Mouse (Mus musculus) intestine, postnatal 0 days (tissue): ENCODE data around the gene Fads1. TPM values are rescaled to one million over a fixed set of nuclear protein-coding genes. Genes with fewer than 3 reads are reported as not detected.

Source experiments
- ATAC-seq: fragments of 200-750 bp; cut with Nextera tagmentation; 2 replicates; pipeline ENCODE4 v1.8.0; 2017; ENCODE audit warnings: mild to moderate bottlenecking, moderate TSS enrichment, moderate library complexity
- H3K27ac ChIP-seq: fragments of 300-500 bp; sonication (generic); 2 replicates; pipeline ENCODE4 v1.5.1; 2014; ENCODE audit warnings: mild to moderate bottlenecking, low read depth, low read length, moderate library complexity
- H3K27me3 ChIP-seq: fragments of 300-500 bp; sonication (generic); replicated peaks from 2 replicates; pipeline ENCODE4 v1.6.1; 2014; ENCODE audit warnings: low read length, mixed read lengths; ENCODE audit not compliant: control insufficient read depth, insufficient read depth
- H3K36me3 ChIP-seq: fragments of 300-500 bp; sonication (generic); 2 replicates; pipeline ENCODE4 v1.6.1; 2014; ENCODE audit warnings: mild to moderate bottlenecking, moderate library complexity; ENCODE audit not compliant: control insufficient read depth, insufficient read depth
- H3K4me1 ChIP-seq: fragments of 300-500 bp; sonication (generic); replicated peaks from 2 replicates; pipeline ENCODE4 v1.6.1; 2014; ENCODE audit warnings: antibody characterized with exemption, low read length, mixed read lengths; ENCODE audit not compliant: control insufficient read depth, insufficient read depth
- H3K4me2 ChIP-seq: fragments of 300-500 bp; sonication (generic); replicated peaks from 2 replicates; pipeline ENCODE4 v1.6.1; 2014; ENCODE audit warnings: low read depth, mild to moderate bottlenecking, moderate library complexity
- H3K4me3 ChIP-seq: fragments of 300-500 bp; sonication (generic); 2 replicates; pipeline ENCODE4 v1.5.1; 2014; ENCODE audit warnings: low read depth, low read length
- H3K9ac ChIP-seq: fragments of 300-500 bp; sonication (generic); 2 replicates; pipeline ENCODE4 v1.6.1; 2014; ENCODE audit warnings: mild to moderate bottlenecking, low read depth, low read length
- H3K9me3 ChIP-seq: fragments of 300-500 bp; sonication (generic); 2 replicates; pipeline ENCODE4 v1.6.1; 2016; ENCODE audit warnings: mixed run types; ENCODE audit not compliant: control insufficient read depth
- CTCF ChIP-seq: sonication (generic); IDR thresholded peaks from 2 replicates; pipeline ENCODE4 v1.5.1; 2016; ENCODE audit warnings: low read depth, mild to moderate bottlenecking, control low read depth, antibody characterized with exemption, moderate library complexity
- WGBS: fragments of 180-500 bp; shearing (Covaris S2); extraction: QIAGEN DNeasy Blood & Tissue Kit; methylation state at CpG from one replicate; pipeline ENCODE4 v1.1.7; 2014; 5-methylcytosine and 5-hydroxymethylcytosine counted together
- polyA plus RNA-seq: library from polyadenylated mRNA; unstranded; fragments of >200 nt; fragmentation: Nextera tagmentation; extraction: Ambion mirVana; gene quantifications from 2 replicates; pipeline ENCODE4 v1.2.1, GENCODE M21; 2015

The Fads1 gene
- polyA plus RNA-seq, 1 experiment from 2014 or later: 26.9 TPM

DNA sequence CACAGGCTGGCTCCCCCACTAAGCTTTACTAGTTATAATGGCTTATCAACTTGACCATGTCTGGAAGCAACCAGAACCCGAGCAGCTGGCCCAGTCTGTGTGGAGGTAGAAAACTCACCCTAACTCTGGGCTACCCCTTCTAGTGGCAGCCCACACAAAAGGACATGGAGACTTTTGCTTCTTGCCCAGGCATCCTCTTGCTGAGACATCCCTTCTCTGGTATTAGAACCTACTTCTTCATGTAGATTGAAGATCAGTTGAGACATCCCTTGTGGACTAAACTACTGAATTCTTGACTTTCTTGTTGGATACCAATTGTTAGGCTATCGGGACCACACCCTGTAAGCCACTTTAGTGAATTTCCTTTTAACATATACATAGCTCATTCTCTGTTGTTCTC, 15.6 kb downstream of the Fads1 start:
- Histone ChIP-seq H3K4me3 (no peak overlapping the region), H3K27me3 (no peaks in the 10 kb centered on the region), H3K36me3 (peaks cover 48% of the 10 kb centered on the region), H3K4me1 (no peaks in the 10 kb centered on the region), H3K4me2 (no peak overlapping the region), H3K9me3 (no peaks in the 10 kb centered on the region), H3K27ac (no peak overlapping the region), H3K9ac (no peak overlapping the region)
- 59% methylated on average over 2 of the region's 2 CpGs for WGBS
- TF ChIP-seq CTCF: no peak
- no peak for ATAC-seq

DNA sequence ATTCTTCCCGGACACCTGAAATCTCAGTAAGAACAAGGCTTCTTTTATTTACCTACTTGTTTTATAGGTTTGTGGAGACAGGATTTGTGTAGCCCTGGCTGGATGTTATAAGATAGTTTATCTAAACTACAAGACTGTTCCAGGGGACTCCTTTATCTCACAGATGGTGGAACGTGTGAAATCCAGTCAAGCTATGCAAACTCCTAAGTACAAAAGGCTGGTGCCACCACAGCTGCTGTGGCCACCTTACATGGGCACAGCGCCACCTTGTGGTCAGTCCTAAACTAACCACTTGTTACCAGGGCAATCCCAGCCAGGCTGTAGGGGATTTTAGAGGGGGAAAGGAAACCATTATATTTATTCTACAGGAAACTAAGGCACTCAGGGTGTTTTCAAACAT, 16.0 kb downstream of the Fads1 start:
- 14% methylated on average over 3 of the region's 3 CpGs for WGBS
- no peak overlapping the region for H3K4me3 ChIP-seq
- no peak overlapping the region for H3K4me2 ChIP-seq
- H3K27ac ChIP-seq: no peak overlapping the region
- H3K4me1 ChIP-seq: no peaks in the 10 kb centered on the region
- peak; percentile 96 for TF ChIP-seq CTCF
- ATAC-seq: no peak; the same call in 1 of the 2 replicates
- H3K27me3 ChIP-seq: no peaks in the 10 kb centered on the region
- H3K9ac ChIP-seq: no peak overlapping the region
- no peaks in the 10 kb centered on the region for H3K9me3 ChIP-seq
- peaks cover 45% of the 10 kb centered on the region for H3K36me3 ChIP-seq

DNA sequence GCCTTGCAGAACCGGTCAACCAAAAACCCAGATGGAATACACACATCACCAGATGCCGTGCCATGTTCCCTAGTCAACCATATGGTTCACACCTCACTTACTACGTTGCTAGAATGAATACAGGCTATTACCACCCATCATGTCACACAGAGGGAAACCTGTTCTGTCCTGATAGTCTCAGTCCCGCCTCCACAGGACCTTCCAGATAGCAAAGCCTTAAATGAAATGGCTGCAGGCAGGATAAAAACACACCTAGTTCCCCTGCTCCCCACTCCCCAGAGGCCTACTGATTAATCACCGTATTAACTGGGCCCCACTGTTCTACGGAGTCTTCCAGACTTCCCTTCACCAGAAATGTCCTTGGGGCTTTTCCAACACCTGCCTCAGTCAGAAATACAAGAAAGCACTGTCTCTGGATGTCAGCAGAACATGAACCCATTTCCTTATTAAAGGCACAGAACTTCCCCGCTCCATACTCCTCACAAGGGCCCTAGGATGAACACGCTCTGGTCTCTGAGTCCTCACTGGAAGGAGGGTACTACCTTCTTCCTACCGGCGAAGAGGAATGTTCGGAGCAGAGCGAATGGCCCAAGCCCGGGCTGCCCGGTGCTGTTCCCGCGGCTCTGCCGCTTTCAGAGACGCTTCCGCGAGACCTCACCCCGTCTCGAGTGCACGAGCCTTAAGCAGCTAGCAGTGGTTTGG, 20.6 kb downstream of the Fads1 start:
- no peaks in the 10 kb centered on the region for H3K9me3 ChIP-seq
- no peaks in the 10 kb centered on the region for H3K27me3 ChIP-seq
- no peak for TF ChIP-seq CTCF
- peak overlapping the region; percentile 72 for H3K9ac ChIP-seq
- H3K4me2 ChIP-seq: peak overlapping the region; percentile 78
- ATAC-seq: no peak; the same call in 1 of the 2 replicates
- H3K36me3 ChIP-seq: peaks cover 29% of the 10 kb centered on the region
- no peaks in the 10 kb centered on the region for H3K4me1 ChIP-seq
- 2% methylated on average over 23 of the region's 23 CpGs for WGBS
- H3K4me3 ChIP-seq: peak overlapping the region; percentile 60
- H3K27ac ChIP-seq: peak overlapping the region; percentile 82

DNA sequence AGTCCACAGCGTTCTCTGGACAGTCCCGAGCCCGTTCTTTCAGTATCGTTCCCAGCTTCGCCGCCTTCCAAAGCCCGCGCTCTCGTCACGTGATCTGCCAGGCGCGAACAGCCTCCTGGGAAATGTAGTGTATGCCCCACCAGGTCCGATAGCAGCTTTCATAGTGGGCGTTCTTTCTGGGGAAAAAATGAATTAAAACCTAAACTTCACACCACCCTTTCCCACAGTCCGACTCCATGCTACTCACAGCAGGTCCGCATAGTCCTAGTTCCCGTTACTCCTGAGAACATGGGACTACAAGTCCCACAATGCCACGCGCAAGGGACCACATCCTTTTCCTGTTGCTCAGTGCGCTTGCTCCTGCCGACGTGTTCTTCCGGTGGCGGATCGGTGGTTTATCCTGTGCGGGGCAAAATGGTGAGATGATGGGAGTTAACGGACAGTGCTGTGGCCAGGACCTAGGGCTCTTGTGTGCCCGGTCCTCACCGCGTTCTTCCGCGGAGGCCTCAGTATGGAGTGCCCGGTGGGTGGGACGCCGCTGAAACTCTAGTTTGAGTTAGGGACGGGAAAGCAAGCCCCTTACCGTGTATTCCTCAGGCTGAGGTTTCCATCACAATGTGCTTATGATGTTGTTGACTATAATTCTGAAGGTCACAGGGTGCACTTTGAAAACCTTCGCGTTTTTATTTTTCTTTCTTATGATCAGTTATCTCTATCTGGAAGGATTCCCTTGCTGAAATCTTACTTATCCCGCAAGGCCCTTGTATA, 21.3 kb downstream of the Fads1 start, which contains the start of the genes Tmem258 and Fen1:
Tmem258 (plus strand) TSS at position 167 of the 768 bp plus-strand sequence.
Fen1 (minus strand) TSS at position 322 of the 768 bp plus-strand sequence.
- no peaks in the 10 kb centered on the region for H3K4me1 ChIP-seq
- H3K27me3 ChIP-seq: no peaks in the 10 kb centered on the region
- peak within 1 kb of the TSS; percentile 72 for H3K9ac ChIP-seq
- peak; percentile 88 for ATAC-seq
- H3K4me3 ChIP-seq: peak within 1 kb of the TSS; percentile 60
- no peaks in the 10 kb centered on the region for H3K9me3 ChIP-seq
- under 1% methylated on average over 40 of the region's 40 CpGs for WGBS
- peaks cover 32% of the 10 kb centered on the region for H3K36me3 ChIP-seq
- peak within 1 kb of the TSS; percentile 78 for H3K4me2 ChIP-seq
- no peak for TF ChIP-seq CTCF
- H3K27ac ChIP-seq: peak within 1 kb of the TSS; percentile 82

DNA sequence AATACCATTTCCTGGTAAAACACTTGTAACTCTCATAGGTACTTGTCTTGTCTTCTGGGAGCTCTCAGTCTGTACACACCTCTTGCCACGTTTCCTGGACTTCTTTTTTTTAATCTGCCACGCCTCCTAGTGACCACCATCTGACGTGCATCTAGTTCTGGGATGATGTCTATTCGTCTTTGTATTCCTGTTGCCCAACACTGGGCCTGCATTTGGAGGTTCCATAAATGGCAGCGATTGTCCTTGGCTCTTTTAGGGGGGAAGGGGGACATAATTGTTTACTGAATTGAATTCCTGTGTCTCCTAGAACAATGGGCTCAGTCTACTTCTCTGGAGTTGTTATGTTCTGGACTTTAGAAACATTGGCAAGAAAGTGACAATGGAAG, 21.9 kb downstream of the Fads1 start:
- H3K4me1 ChIP-seq: no peaks in the 10 kb centered on the region
- H3K36me3 ChIP-seq: peaks cover 33% of the 10 kb centered on the region
- H3K4me2 ChIP-seq: peak overlapping the region; percentile 78
- H3K27me3 ChIP-seq: no peaks in the 10 kb centered on the region
- H3K27ac ChIP-seq: peak overlapping the region; percentile 82
- peak; percentile 29; the same call in 1 of the 2 replicates for ATAC-seq
- 1% methylated on average over 5 of the region's 5 CpGs for WGBS
- peak overlapping the region; percentile 60 for H3K4me3 ChIP-seq
- peak; percentile 62 for TF ChIP-seq CTCF
- peak overlapping the region; percentile 72 for H3K9ac ChIP-seq
- H3K9me3 ChIP-seq: no peaks in the 10 kb centered on the region

DNA sequence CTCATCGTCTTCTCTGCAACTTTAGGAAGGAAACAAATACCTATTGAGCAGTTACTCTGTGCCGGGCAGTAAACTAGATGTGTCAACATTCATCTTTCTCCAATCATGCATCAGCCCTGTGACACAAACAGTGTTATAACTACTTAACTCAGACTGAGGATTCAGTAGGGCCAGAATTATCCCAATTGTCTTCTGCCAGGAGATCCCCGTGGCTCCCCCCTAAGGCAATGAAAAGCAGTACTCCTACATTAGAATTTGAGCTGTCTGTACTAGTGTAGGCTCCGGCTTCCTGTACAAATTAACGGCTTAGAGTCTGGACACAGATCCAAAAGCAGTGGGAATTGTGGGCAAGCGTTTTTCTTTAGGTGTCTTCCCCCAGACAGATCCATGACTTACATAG, 22.4 kb downstream of the Fads1 start:
- 51% methylated on average over 6 of the region's 6 CpGs for WGBS
- peak overlapping the region; percentile 31; the same call in 1 of the 2 replicates for H3K27ac ChIP-seq
- ATAC-seq: no peak

More for the DNA sequence above, 22.4 kb downstream of the Fads1 start:
- Histone ChIP-seq H3K9ac (no peak overlapping the region), H3K4me3 (no peak overlapping the region), H3K36me3 (peaks cover 33% of the 10 kb centered on the region), H3K27me3 (no peaks in the 10 kb centered on the region), H3K4me1 (no peaks in the 10 kb centered on the region), H3K4me2 (peak overlapping the region; percentile 78), H3K9me3 (no peaks in the 10 kb centered on the region)
- TF ChIP-seq CTCF: no peak
